Mouse (Mus musculus) adrenal gland, adult (tissue): ENCODE measurements at regions not wholly inside any gene's neighbourhood (a gene's known extent, or its start where the extent isn't known, plus 50 kb on each side); places are given as distances from the start of the nearest gene placed in this dataset.

Experiments
- DNase-seq, 2 experiments: peaks; one replicate each; pipeline ENCODE4 v3.0.0; 2022 to 2023; ENCODE audit warnings: low spot score in 1 of 2; ENCODE audit not compliant: inconsistent age in 2 of 2

DNA sequence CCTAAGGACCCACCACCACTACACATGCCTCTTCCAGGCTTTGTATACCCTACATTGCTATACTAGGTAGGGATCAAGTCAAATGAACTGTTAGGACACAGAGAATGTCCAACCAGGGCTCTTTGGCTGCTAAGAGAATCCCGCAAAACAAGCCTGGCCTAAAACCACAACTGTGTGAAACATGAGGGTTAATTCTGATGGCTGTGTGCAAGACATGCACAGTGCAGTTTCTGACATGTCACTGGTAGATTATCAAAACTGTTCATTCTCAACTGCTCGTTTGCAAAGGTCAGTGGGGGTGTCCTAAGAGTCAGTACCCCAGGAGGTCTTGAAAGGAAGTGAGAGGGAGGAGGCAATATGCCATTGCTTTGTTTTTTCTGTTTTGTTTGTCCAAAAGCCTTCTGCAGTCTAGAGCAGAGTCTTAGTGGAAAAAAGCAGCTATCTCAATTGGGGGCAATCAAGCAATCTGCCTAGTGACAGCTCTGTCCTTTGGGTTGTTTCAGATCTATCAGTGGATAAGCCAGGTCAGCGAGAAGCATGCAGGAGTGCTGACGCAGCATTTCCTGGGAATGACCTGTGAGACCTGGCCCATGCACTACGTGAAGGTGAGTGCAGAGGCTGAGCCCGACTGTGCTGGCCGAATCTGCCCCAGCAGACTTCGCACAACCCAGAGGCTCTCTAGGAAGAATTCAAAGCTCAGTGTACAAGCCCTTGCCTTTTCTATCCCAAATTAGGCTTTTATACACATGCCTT is 151.3 kb upstream of the 4933402D24Rik start:
- DNase-seq = no peak

DNA sequence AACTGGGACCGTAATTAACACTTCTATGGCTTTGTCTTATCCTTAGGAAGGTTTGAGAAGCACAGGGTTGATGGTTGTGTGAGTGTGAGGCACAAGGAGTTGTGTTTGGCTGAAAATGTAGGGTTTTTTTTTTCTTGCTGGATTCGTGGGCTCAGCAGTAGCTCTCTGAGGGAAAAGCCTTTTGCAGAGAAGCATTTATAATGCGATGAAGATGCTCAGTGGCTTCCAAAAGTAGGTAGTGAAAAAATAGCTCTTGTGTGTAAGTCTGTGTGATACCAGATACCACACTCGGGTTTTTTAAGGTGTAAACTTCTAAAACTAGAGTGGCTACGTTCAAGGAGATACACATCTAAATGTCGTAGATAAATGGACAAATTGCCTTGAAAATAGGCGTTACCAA is 149.1 kb upstream of the 4933402D24Rik start:
- DNase-seq = no peak

GRCm38 (mm10) chr1:63916907-63917650 is 148.0 kb upstream of the 4933402D24Rik start:
- no peak for DNase-seq

DNA sequence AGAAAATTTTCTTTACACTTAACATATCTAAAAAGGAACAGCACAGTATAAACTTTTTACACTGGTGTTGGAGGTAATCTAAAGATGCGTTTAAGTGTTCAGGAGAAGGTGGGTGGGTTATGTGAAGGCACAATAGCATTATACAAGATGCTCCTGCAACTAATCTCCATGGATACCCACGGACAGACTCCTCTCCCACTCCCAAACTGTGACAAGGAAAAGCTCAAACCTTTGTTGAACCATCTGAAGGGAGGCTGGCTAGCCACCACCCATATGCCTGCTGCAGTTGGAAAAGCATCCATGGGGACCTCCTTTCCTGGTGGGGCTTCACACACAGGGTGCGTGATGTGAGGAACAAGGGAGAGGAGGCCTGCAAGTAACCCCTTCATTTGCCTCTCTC is 141.7 kb upstream of the 4933402D24Rik start:
- DNase-seq = no peak

- DNase-seq = no peak
Measured at GRCm38 (mm10) chr1:63909191-63909590, 140.1 kb upstream of the 4933402D24Rik start.

- peak in 1 of 2 experiments; percentile 42 for DNase-seq
Measured at GRCm38 (mm10) chr1:63903620-63904019, 134.6 kb upstream of the 4933402D24Rik start.

DNA sequence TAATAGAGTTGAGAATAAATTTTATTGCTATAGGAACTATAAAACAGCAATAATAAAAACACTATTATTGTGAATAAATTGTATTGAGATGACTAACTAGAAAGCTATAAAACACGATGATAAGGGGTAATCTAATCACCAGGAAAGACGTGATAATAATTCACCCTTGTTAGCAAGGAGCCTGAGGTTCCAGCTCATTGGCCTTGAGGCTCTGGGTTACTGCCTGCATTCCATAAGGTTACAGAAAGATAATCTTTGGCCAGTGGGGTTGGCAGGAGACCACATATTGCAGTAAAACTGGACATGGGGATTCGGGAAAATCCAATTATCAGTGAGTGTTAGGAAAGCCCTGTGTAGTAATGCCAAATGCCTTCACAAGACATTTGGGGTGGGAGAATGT is 134.1 kb upstream of the 4933402D24Rik start:
- DNase-seq = peak; percentile 48 to 83

- peak; percentile 75 to 93 for DNase-seq
Measured at GRCm38 (mm10) chr1:63902391-63902790, 133.3 kb upstream of the 4933402D24Rik start.

GRCm38 (mm10) chr1:63899631-63900577 is 130.8 kb upstream of the 4933402D24Rik start:
- DNase-seq = peak in 1 of 2 experiments; percentile 61

- DNase-seq = no peak
Measured at GRCm38 (mm10) chr1:63898766-63899165, 129.7 kb upstream of the 4933402D24Rik start.

- DNase-seq = no peak
Measured at GRCm38 (mm10) chr1:63897556-63897955, 128.5 kb upstream of the 4933402D24Rik start.

DNA sequence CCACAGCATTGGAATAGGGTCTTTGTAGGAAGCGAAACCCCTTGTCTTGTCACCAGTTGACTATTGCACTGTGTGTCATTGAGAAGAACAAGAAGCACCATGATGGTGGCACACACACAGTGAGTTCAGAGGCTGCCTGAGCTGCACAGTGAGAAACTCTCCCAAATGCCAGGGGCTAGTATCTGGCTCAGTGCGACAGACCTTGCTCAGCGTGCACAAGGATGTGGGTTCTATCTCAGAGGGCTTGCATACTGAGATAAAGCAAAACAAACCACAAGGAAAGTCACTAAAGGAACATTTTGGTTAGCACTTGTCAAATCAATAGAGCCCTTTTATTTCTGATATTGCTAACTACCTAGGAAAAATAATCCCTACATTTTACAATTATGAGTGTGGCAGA is 110.5 kb upstream of the 4933402D24Rik start:
- no peak for DNase-seq

DNA sequence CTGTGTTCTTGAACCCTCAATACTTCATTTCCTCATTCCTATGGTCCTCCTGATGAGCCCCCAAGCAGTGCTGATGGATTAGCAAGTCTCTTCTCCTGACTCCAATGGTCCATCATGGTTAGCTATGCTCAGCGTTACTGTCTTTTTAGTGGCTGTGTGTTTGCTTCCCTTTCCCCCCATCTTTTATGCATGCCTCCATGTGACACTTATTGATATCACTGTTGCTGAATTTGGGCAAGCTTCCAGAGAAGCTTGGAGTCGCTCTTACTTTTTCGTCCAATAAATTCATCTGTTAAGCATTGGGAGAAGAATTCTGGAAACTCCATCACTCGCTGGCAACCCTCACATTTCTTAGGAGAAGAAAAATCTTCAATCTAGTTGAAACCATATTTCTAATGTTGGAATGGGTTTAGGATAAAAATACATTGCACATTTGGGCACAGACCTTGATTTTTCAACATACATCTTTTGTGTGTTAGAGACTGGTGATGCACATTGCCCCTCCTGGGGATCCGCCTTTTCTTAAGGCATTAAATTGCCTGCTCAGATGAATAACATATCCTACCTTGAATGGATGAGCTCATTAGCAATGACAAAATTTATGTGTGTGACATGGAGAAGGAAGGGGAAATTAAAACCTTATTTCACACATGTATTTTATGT is 107.7 kb upstream of the 4933402D24Rik start:
- no peak for DNase-seq

DNA sequence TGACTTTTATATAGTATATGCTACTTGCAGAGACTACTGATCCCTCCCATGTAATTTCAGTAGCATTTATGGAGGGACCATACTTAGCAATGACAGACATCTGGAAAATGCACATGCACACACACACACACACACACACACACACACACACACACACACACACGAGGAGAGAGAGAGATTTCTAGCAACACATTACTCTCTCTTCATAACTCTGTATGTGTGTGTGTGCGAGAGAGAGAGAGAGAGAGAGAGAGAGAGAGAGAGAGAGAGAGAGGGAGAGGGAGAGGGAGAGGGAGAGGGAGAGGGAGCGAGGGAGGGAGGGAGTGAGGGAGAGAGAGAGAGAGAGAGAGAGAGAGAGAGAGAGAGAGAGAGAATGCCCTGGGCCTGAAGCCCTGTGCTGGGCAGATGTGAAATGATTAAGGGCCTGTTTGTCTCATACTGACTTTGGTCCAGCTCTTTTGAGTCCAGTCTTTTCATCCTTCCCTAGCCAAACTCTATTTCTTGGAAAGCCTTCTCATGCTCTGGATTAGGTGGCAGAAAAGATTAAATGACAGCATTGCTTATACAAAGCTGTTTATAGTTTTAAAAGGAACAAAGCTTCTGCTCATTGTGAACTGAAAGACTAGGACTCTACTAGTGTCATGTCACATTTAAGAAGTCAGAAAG is 106.4 kb upstream of the 4933402D24Rik start:
- DNase-seq = no peak

- no peak for DNase-seq
Measured at GRCm38 (mm10) chr1:63871831-63872230, 102.8 kb upstream of the 4933402D24Rik start.

DNA sequence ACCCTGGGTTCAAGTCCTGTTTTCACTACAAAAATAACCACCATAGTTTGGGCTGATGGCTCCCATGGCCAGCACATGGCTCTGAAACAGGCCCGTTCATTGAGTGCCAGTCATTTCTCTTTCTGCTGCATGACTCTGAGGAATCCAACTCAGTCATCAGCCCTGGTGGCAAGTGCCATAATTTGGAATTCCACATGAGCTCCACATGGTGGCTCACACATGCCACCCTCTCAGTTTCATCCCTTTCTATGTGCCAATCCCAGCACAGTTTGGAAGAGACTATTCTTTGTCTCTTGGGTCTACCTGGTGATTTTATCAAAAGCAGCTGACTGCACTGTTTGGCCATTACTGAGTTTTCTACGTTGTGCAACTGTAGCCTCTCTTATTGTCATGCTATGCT is 100.3 kb upstream of the 4933402D24Rik start:
- DNase-seq = no peak

GRCm38 (mm10) chr1:63857933-63858649 is 89.0 kb upstream of the 4933402D24Rik start:
- DNase-seq = peak in 1 of 2 experiments; percentile 29

GRCm38 (mm10) chr1:63857468-63857867 is 88.4 kb upstream of the 4933402D24Rik start:
- no peak for DNase-seq

DNA sequence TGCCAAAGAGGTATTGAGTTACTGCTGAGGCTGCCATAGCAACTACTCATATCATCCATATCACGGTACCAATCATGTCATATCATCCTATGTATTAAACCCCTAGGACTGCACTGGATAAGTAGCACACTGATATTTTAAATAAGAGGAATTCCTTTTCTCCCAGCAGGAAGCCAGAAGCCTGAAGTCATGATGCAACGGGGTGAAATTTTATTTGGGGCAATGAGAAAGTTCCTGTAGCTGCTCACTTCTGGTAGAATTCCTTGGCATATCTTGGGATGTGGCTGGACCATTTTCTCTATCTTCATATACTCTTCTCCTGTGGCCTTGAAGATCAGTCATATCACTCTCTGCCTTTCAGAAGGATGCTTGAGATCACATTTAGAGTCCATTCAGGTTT is 87.3 kb upstream of the 4933402D24Rik start:
- DNase-seq = no peak
